Mouse (Mus musculus) embryonic facial prominence, embryonic 11.5 days (tissue): ENCODE data around the gene Rsu1. TPM values are rescaled to one million over a fixed set of nuclear protein-coding genes. Genes with fewer than 3 reads are reported as not detected.

Source experiments
- ATAC-seq: fragments of 200-750 bp; cut with Nextera tagmentation; replicated peaks from 2 replicates; pipeline ENCODE4 v1.8.0; 2017; ENCODE audit warnings: low read depth; ENCODE audit not compliant: insufficient number of reproducible peaks, low FRiP score, low TSS enrichment
- DNase-seq: peaks from one replicate; pipeline ENCODE4 v3.0.0-alpha.2; 2015; ENCODE audit warnings: low spot score
- H3K27ac ChIP-seq: fragments of 300-500 bp; sonication (generic); replicated peaks from 2 replicates; pipeline ENCODE4 v1.5.1; 2014; ENCODE audit warnings: mild to moderate bottlenecking, low read depth, low read length, control low read depth
- H3K27me3 ChIP-seq: fragments of 300-500 bp; sonication (generic); 2 replicates; pipeline ENCODE4 v1.6.1; 2014; ENCODE audit warnings: mild to moderate bottlenecking, low read length, moderate library complexity, mixed read lengths; ENCODE audit not compliant: control insufficient read depth, insufficient read depth
- H3K36me3 ChIP-seq: fragments of 300-500 bp; sonication (generic); replicated peaks from 2 replicates; pipeline ENCODE4 v1.6.1; 2014; ENCODE audit warnings: low read depth, mild to moderate bottlenecking, low read length, moderate library complexity, mixed read lengths; ENCODE audit not compliant: control insufficient read depth, insufficient read depth
- H3K4me1 ChIP-seq: fragments of 300-500 bp; sonication (generic); 2 replicates; pipeline ENCODE4 v1.6.1; 2014; ENCODE audit warnings: low read length, mixed read lengths; ENCODE audit not compliant: control insufficient read depth, insufficient read depth
- H3K4me2 ChIP-seq: fragments of 300-500 bp; sonication (generic); 2 replicates; pipeline ENCODE4 v1.6.1; 2014; ENCODE audit warnings: low read depth, mild to moderate bottlenecking, control low read depth, low read length, moderate library complexity
- H3K4me3 ChIP-seq: fragments of 300-500 bp; sonication (generic); 2 replicates; pipeline ENCODE4 v1.5.1; 2014; ENCODE audit warnings: low read depth, low read length, control low read depth
- H3K9ac ChIP-seq: fragments of 300-500 bp; sonication (generic); replicated peaks from 2 replicates; pipeline ENCODE4 v1.6.1; 2014; ENCODE audit warnings: mild to moderate bottlenecking, control low read depth, low read length
- H3K9me3 ChIP-seq: fragments of 300-500 bp; sonication (generic); replicated peaks from 2 replicates; pipeline ENCODE4 v1.6.1; 2016; ENCODE audit warnings: mild to moderate bottlenecking, low read length, inconsistent platforms, mixed read lengths; ENCODE audit not compliant: control insufficient read depth
- WGBS: fragments of 180-500 bp; shearing (Covaris S2); extraction: QIAGEN DNeasy Blood & Tissue Kit; methylation state at CpG from one replicate; pipeline ENCODE4 v1.1.7; 2014; 5-methylcytosine and 5-hydroxymethylcytosine counted together
- polyA plus RNA-seq: library from polyadenylated mRNA; unstranded; fragments of >200 nt; fragmentation: Nextera tagmentation; extraction: Ambion mirVana; gene quantifications from 2 replicates; pipeline ENCODE4 v1.2.1, GENCODE M21; 2014

Gene Rsu1
- polyA plus RNA-seq, 1 experiment from 2014 or later: 107 TPM

GRCm38 (mm10) chr2:13132841-13133240 lies 138.4 kb downstream of the Rsu1 start:
- WGBS: 89% methylated on average over 8 of the region's 8 CpGs
- DNase-seq (no peak), ATAC-seq (no peak)
- Histone ChIP-seq H3K36me3 (no peaks in the 10 kb centered on the region), H3K9ac (no peak overlapping the region), H3K4me1 (no peaks in the 10 kb centered on the region), H3K27me3 (no peaks in the 10 kb centered on the region), H3K27ac (no peak overlapping the region), H3K4me3 (no peak overlapping the region), H3K9me3 (no peaks in the 10 kb centered on the region), H3K4me2 (no peak overlapping the region)

GRCm38 (mm10) chr2:13132406-13132805 lies 138.8 kb downstream of the Rsu1 start:
- Histone ChIP-seq H3K4me3 (no peak overlapping the region), H3K27ac (no peak overlapping the region), H3K4me1 (no peaks in the 10 kb centered on the region), H3K27me3 (no peaks in the 10 kb centered on the region), H3K9me3 (no peaks in the 10 kb centered on the region), H3K9ac (no peak overlapping the region), H3K36me3 (no peaks in the 10 kb centered on the region), H3K4me2 (no peak overlapping the region)
- 88% methylated on average over 8 of the region's 8 CpGs for WGBS
- ATAC-seq (no peak), DNase-seq (no peak)

DNA sequence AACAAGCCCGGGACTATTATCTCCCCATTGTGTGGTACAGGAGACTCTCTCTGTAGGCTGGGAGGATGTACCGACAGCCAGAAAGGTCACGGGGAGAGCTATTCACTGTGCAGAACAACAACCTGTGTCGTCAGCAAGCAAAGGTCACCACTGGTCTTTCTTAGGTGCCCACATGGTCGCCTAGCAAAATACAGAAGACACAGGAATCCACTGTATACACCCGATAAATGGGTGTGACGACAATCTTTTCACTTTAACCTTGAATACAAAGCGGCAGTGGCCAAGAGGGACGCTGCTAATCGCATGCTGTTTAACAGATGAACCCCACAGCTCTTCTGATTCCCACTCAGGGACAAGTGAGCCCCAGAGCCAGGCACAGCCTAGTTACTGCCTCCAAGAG lies 141.4 kb downstream of the Rsu1 start:
- H3K36me3 ChIP-seq: no peaks in the 10 kb centered on the region
- WGBS: 58% methylated on average over 10 of the region's 10 CpGs

DNA sequence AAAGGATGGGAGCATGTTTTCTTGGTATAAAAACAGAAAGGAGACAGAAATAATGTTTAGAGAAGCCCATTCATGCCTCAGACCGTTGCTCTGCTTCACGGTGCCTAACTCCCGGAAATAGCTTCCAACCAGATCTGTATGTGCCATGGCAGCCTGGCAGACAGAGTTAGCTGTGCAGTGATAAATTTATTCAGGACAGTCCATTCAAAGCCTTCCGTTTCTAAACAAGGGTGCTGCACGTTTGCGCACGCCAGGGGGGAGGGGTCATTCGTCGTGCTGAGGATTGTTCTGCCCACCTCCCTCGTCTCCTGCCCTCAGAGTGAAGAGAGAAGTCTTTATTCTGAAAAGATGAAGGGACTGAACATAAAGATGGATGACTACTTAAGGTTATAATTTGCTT lies 141.9 kb downstream of the Rsu1 start:
- Histone ChIP-seq H3K4me3 (no peak overlapping the region), H3K27ac (no peak overlapping the region), H3K4me1 (no peaks in the 10 kb centered on the region), H3K27me3 (no peaks in the 10 kb centered on the region), H3K4me2 (no peak overlapping the region), H3K9me3 (no peaks in the 10 kb centered on the region), H3K9ac (no peak overlapping the region), H3K36me3 (no peaks in the 10 kb centered on the region)
- ATAC-seq: no peak
- DNase-seq: no peak
- WGBS: 62% methylated on average over 10 of the region's 10 CpGs

More for the DNA sequence above, 141.4 kb downstream of the Rsu1 start:
- peak; percentile 62; the same call in 1 of the 2 replicates for ATAC-seq
- H3K27ac ChIP-seq: no peak overlapping the region
- DNase-seq: no peak
- H3K4me2 ChIP-seq: no peak overlapping the region
- no peak overlapping the region for H3K4me3 ChIP-seq
- no peaks in the 10 kb centered on the region for H3K4me1 ChIP-seq
- H3K9me3 ChIP-seq: no peaks in the 10 kb centered on the region
- no peak overlapping the region for H3K9ac ChIP-seq
- H3K27me3 ChIP-seq: no peaks in the 10 kb centered on the region

GRCm38 (mm10) chr2:13120461-13120860 lies 150.8 kb downstream of the Rsu1 start:
- no peaks in the 10 kb centered on the region for H3K4me1 ChIP-seq
- 83% methylated on average over 5 of the region's 5 CpGs for WGBS
- no peak overlapping the region for H3K4me3 ChIP-seq

DNA sequence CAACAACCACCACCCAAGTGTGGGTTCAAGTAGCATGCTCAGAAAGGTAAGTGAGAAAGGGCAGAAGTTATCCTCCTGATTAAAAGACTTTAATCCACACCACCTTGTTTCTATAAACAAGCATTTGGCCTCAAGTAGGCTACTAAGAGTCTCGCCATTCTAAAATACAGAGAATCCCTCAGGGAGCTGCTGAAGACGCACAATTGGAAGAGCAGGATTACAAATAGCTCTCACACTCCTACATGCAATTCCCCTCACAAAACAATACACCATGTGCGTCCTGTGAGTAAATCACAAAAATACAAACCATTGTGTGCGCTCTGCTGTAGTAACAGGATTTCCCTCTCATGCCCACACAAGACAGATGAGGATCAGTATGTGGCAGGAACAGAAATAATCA lies 153.3 kb downstream of the Rsu1 start:
- H3K4me3 ChIP-seq: no peak overlapping the region
- no peaks in the 10 kb centered on the region for H3K36me3 ChIP-seq
- H3K9me3 ChIP-seq: no peaks in the 10 kb centered on the region
- no peaks in the 10 kb centered on the region for H3K27me3 ChIP-seq
- WGBS: 66% methylated on average over 4 of the region's 4 CpGs
- H3K4me1 ChIP-seq: no peaks in the 10 kb centered on the region
- DNase-seq (no peak), ATAC-seq (no peak)
- no peak overlapping the region for H3K9ac ChIP-seq
- H3K4me2 ChIP-seq: no peak overlapping the region
- no peak overlapping the region for H3K27ac ChIP-seq

More at GRCm38 (mm10) chr2:13120461-13120860, 150.8 kb downstream of the Rsu1 start:
- Histone ChIP-seq H3K4me2 (no peak overlapping the region), H3K36me3 (no peaks in the 10 kb centered on the region), H3K9me3 (no peaks in the 10 kb centered on the region), H3K9ac (no peak overlapping the region), H3K27me3 (no peaks in the 10 kb centered on the region), H3K27ac (no peak overlapping the region)
- DNase-seq (no peak), ATAC-seq (no peak)

- Histone ChIP-seq H3K4me3 (no peak overlapping the region), H3K9me3 (no peaks in the 10 kb centered on the region), H3K27ac (no peak overlapping the region), H3K36me3 (no peaks in the 10 kb centered on the region), H3K27me3 (no peaks in the 10 kb centered on the region), H3K4me1 (no peaks in the 10 kb centered on the region), H3K4me2 (no peak overlapping the region), H3K9ac (no peak overlapping the region)
- DNase-seq (no peak), ATAC-seq (no peak)
- WGBS: 24% methylated on average over 4 of the region's 4 CpGs
These were observed 164.7 kb downstream of the Rsu1 start for GRCm38 (mm10) chr2:13106531-13106930.

DNA sequence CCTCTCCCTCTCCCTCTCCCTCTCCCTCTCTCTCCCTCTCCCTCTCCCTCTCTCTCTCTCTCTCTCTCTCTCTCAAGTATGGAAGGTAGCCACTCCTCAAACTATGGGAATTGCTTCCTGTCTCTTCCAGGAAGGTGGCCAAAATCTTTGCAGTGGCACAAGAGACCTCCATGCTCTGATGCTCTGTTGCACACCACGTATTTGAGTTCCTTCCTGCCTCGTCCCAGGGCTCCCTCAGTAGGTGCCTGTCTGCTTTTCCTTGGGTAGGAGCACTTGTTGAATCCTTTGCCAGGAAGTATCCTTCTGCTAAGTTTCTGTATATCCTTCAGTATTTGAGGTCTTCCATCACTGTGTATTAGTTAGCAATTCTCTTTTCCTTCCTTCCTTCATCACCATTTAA lies 166.8 kb downstream of the Rsu1 start:
- 41% methylated on average over 2 of the region's 2 CpGs for WGBS
- Histone ChIP-seq H3K4me3 (no peak overlapping the region), H3K27ac (no peak overlapping the region), H3K27me3 (no peaks in the 10 kb centered on the region), H3K36me3 (no peaks in the 10 kb centered on the region), H3K9me3 (no peaks in the 10 kb centered on the region), H3K9ac (no peak overlapping the region), H3K4me2 (no peak overlapping the region), H3K4me1 (no peaks in the 10 kb centered on the region)
- no peak for ATAC-seq
- no peak for DNase-seq
